Mouse (Mus musculus): Measurements from ENCODE around the gene Olfr1463. TPM values are rescaled to one million over a fixed set of nuclear protein-coding genes. Genes with fewer than 3 reads are reported as not detected.

Olfr1463 gene
- polyA plus RNA-seq (2015; fragmentation: Nextera tagmentation; extraction: Ambion mirVana): not detected in 2 replicates

GRCm38 (mm10) chr19:13231028-13231427 is at the start of gene Olfr1463:
Gene Olfr1463, plus strand, starts transcription at chr19:13231328.
- Histone ChIP-seq H3K36me3 (no peaks in the 10 kb centered on the region), H3K9ac (replicated peaks) (no peak within 1 kb of the TSS), H3K4me1 (no peaks in the 10 kb centered on the region), H3K9me3 (peaks cover 24% of the 10 kb centered on the region), H3K27ac (replicated peaks) (no peak within 1 kb of the TSS), H3K27me3 (no peaks in the 10 kb centered on the region), H3K4me2 (replicated peaks) (no peak within 1 kb of the TSS), H3K4me3 (no peak within 1 kb of the TSS)
- ATAC-seq (replicated peaks): no peak

DNA sequence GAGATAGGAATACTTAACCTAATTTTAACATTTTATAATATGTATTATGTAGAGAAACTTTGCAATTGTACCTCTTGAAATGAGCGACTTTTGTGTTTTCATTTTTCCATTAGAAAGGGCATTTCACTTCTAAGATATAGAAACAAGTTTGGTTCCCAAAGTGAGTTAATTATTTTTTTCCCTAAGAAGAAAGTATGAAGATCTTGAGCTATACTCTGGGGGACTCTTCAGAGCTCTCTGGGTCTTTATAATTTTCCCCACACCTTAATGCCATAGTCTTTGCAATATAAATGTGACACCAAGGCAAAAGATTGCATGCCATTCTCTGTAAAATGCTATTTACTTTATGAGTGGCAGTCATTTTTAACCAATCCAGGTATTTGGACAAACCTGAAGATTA is 45.7 kb upstream of the Olfr1463 start, which contains the start of gene Olfr1462:
TSS of gene Olfr1462 (plus strand) at position 301 of the 400 bp plus-strand sequence.
- H3K4me3 ChIP-seq: no peak within 1 kb of the TSS
- WGBS: 83% methylated on average over 1 of the region's 1 CpGs
- no peak within 1 kb of the TSS for H3K27ac ChIP-seq (replicated peaks)
- H3K9me3 ChIP-seq: peaks cover 29% of the 10 kb centered on the region; the same call in 1 of the 2 replicates
- no peaks in the 10 kb centered on the region for H3K36me3 ChIP-seq
- H3K4me1 ChIP-seq: no peaks in the 10 kb centered on the region
- no peak for ATAC-seq (replicated peaks)
- no peak within 1 kb of the TSS for H3K4me2 ChIP-seq (replicated peaks)
- H3K9ac ChIP-seq (replicated peaks): no peak within 1 kb of the TSS
- no peaks in the 10 kb centered on the region for H3K27me3 ChIP-seq

DNA sequence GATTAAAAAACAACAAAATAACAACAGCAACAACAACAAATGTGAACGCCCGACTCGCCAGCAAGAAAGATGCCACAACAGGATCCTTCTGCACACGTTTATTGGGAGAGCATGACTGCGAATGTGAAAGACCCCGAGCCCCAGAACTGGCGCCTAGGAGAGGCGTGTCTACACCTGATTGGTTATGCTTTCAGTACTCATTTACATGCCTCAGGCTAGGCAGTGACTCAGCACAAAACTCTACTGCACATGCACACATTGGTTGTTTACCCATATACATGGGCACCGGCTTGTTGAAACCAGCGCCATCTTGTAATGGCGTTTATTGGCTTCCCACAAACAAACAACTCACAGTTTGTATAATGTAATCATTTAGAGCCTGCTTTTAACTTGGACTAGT is 9.5 kb upstream of the Olfr1463 start:
- no peak overlapping the region for H3K4me2 ChIP-seq (replicated peaks)
- H3K9ac ChIP-seq (replicated peaks): no peak overlapping the region
- H3K36me3 ChIP-seq: no peaks in the 10 kb centered on the region
- no peak for ATAC-seq (replicated peaks)
- H3K4me3 ChIP-seq: no peak overlapping the region
- H3K27ac ChIP-seq (replicated peaks): no peak overlapping the region
- no peaks in the 10 kb centered on the region for H3K4me1 ChIP-seq
- H3K27me3 ChIP-seq: no peaks in the 10 kb centered on the region
- 89% methylated on average over 11 of the region's 11 CpGs for WGBS
- H3K9me3 ChIP-seq: peaks cover 27% of the 10 kb centered on the region

Other genes with a start within 250 kb of the Olfr1463 start
- gene Olfr1451, start 236.3 kb upstream of the Olfr1463 start, polyA plus RNA-seq (2015; fragmentation: Nextera tagmentation; extraction: Ambion mirVana): not detected in 2 replicates
- gene Olfr1453, start 203.0 kb upstream of the Olfr1463 start, polyA plus RNA-seq (2015; fragmentation: Nextera tagmentation; extraction: Ambion mirVana): not detected in 2 replicates
- not detected in 2 replicates for gene Olfr1454, start 170.7 kb upstream of the Olfr1463 start, polyA plus RNA-seq (2015; fragmentation: Nextera tagmentation; extraction: Ambion mirVana)
- not detected in 2 replicates for gene Olfr1457, start 133.4 kb upstream of the Olfr1463 start, polyA plus RNA-seq (2015; fragmentation: Nextera tagmentation; extraction: Ambion mirVana)
- not detected in 2 replicates for gene Olfr1458, start 124.6 kb upstream of the Olfr1463 start, polyA plus RNA-seq (2015; fragmentation: Nextera tagmentation; extraction: Ambion mirVana)
- not detected in 2 replicates for gene Olfr1459, start 81.8 kb upstream of the Olfr1463 start, polyA plus RNA-seq (2015; fragmentation: Nextera tagmentation; extraction: Ambion mirVana)
- not detected in 2 replicates for gene Olfr1461, start 68.3 kb upstream of the Olfr1463 start, polyA plus RNA-seq (2015; fragmentation: Nextera tagmentation; extraction: Ambion mirVana)
- not detected in 2 replicates for gene Olfr1462, start 45.6 kb upstream of the Olfr1463 start, polyA plus RNA-seq (2015; fragmentation: Nextera tagmentation; extraction: Ambion mirVana)
- gene Olfr1465, start 84.2 kb downstream of the Olfr1463 start, polyA plus RNA-seq (2015; fragmentation: Nextera tagmentation; extraction: Ambion mirVana): not detected in 2 replicates
- not detected in 2 replicates for gene Olfr1466, start 107.5 kb downstream of the Olfr1463 start, polyA plus RNA-seq (2015; fragmentation: Nextera tagmentation; extraction: Ambion mirVana)
- not detected in 2 replicates for gene Olfr1467, start 130.9 kb downstream of the Olfr1463 start, polyA plus RNA-seq (2015; fragmentation: Nextera tagmentation; extraction: Ambion mirVana)
- not detected in 2 replicates for gene Olfr1469, start 176.5 kb downstream of the Olfr1463 start, polyA plus RNA-seq (2015; fragmentation: Nextera tagmentation; extraction: Ambion mirVana)
- not detected in 2 replicates for gene Olfr1471, start 212.1 kb downstream of the Olfr1463 start, polyA plus RNA-seq (2015; fragmentation: Nextera tagmentation; extraction: Ambion mirVana)
- gene Olfr1472, start 224.8 kb downstream of the Olfr1463 start, polyA plus RNA-seq (2015; fragmentation: Nextera tagmentation; extraction: Ambion mirVana): not detected in 2 replicates
- not detected in 2 replicates for gene Olfr1474, start 238.2 kb downstream of the Olfr1463 start, polyA plus RNA-seq (2015; fragmentation: Nextera tagmentation; extraction: Ambion mirVana)
- gene Olfr1475, start 248.9 kb downstream of the Olfr1463 start, polyA plus RNA-seq (2015; fragmentation: Nextera tagmentation; extraction: Ambion mirVana): not detected in 2 replicates